Mouse (Mus musculus): ENCODE results near the gene Mga. TPM values are rescaled to one million over a fixed set of nuclear protein-coding genes. Genes with fewer than 3 reads are reported as not detected.

The Mga gene
- polyA plus RNA-seq, 1 experiment from 2014 or later, result 33.9 TPM

GRCm38 (mm10) chr2:119972537-119972879 is 75.5 kb downstream of the Mga start, which contains the start of gene Mapkbp1:
Mapkbp1 (plus strand) TSS chr2:119972699.
- peak; percentile 60 for ATAC-seq (ENCODE audit: low read depth)
- no peaks in the 10 kb centered on the region for H3K27me3 ChIP-seq (replicated peaks; ENCODE audit: control insufficient read depth, insufficient read depth, low read length)
- WGBS, result 2% methylated on average over 10 of the region's 19 CpGs

DNA sequence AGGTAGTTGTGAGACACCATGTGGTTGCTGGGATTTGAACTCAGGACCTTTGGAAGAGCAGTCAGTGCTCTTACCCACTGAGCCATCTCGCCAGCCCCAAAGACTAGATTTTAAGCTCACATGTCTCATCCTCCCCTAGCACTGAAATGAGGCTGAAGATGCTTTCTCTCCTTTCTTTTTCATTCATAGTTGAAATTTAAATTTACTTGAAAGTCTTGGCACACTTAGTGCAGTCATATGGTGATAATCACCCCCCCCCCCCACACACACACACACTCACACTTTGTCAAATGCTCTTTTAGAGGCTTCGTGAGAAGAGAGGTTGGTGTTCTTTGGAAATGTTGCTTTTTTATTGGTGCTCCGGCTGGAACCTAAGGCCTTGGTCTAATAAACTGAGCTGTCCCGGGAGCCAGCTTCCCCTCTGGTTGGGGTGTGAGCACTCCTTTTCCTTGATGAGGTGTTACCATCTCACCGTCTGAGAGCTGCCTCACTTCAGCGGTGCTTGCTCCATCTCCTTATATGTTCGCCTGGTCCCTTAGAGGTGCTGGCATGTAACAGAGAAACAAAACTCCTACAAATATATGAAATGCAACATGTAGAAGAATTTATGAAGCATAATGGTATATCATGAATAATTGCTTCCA is 83.4 kb downstream of the Mga start:
- Histone ChIP-seq H3K27me3 (replicated peaks; ENCODE audit: control insufficient read depth, insufficient read depth, low read length) (no peaks in the 10 kb centered on the region), H3K9ac (ENCODE audit: low read depth, low read length) (no peak overlapping the region), H3K4me1 (ENCODE audit: control insufficient read depth, insufficient read depth, low read length) (no peaks in the 10 kb centered on the region), H3K9me3 (ENCODE audit: control insufficient read depth, low read length) (no peaks in the 10 kb centered on the region), H3K4me3 (ENCODE audit: low read depth, low read length) (no peak overlapping the region), H3K4me2 (ENCODE audit: low read depth, low read length) (no peak overlapping the region), H3K36me3 (ENCODE audit: control insufficient read depth, insufficient read depth, low read length) (peaks cover 5% of the 10 kb centered on the region; the same call in 1 of the 2 replicates), H3K27ac (replicated peaks; ENCODE audit: low read depth, low read length) (no peak overlapping the region)
- no peak for DNase-seq (ENCODE audit: low spot score)
- WGBS, result 83% methylated on average over 7 of the region's 7 CpGs
- ATAC-seq (ENCODE audit: low read depth), result no peak

More at GRCm38 (mm10) chr2:119972537-119972879, 75.5 kb downstream of the Mga start, which contains the start of gene Mapkbp1:
- Histone ChIP-seq H3K4me1 (ENCODE audit: control insufficient read depth, insufficient read depth, low read length) (peaks cover 13% of the 10 kb centered on the region), H3K4me3 (ENCODE audit: low read depth, low read length) (peak within 1 kb of the TSS; percentile 96), H3K9ac (ENCODE audit: low read depth, low read length) (peak within 1 kb of the TSS; percentile 87), H3K27ac (replicated peaks; ENCODE audit: low read depth, low read length) (peak within 1 kb of the TSS; percentile 68), H3K36me3 (ENCODE audit: control insufficient read depth, insufficient read depth, low read length) (peaks cover 6% of the 10 kb centered on the region; the same call in 1 of the 2 replicates), H3K4me2 (ENCODE audit: low read depth, low read length) (peak within 1 kb of the TSS; percentile 60), H3K9me3 (ENCODE audit: control insufficient read depth, low read length) (no peaks in the 10 kb centered on the region)
- no peak for DNase-seq (ENCODE audit: low spot score)

- H3K27me3 ChIP-seq (replicated peaks; ENCODE audit: control insufficient read depth, insufficient read depth, low read length), result no peaks in the 10 kb centered on the region
- H3K4me2 ChIP-seq (ENCODE audit: low read depth, low read length), result no peak overlapping the region
- DNase-seq (ENCODE audit: low spot score), result peak; percentile 29
- no peak overlapping the region for H3K9ac ChIP-seq (ENCODE audit: low read depth, low read length)
- ATAC-seq (ENCODE audit: low read depth), result no peak
- no peak overlapping the region for H3K4me3 ChIP-seq (ENCODE audit: low read depth, low read length)
- no peak overlapping the region for H3K27ac ChIP-seq (replicated peaks; ENCODE audit: low read depth, low read length)
- WGBS, result 41% methylated on average over 2 of the region's 2 CpGs
- peaks cover 5% of the 10 kb centered on the region; the same call in 1 of the 2 replicates for H3K36me3 ChIP-seq (ENCODE audit: control insufficient read depth, insufficient read depth, low read length)
- H3K4me1 ChIP-seq (ENCODE audit: control insufficient read depth, insufficient read depth, low read length), result no peaks in the 10 kb centered on the region
- H3K9me3 ChIP-seq (ENCODE audit: control insufficient read depth, low read length), result no peaks in the 10 kb centered on the region
Observed at GRCm38 (mm10) chr2:119981631-119982030, 84.6 kb downstream of the Mga start.

DNA sequence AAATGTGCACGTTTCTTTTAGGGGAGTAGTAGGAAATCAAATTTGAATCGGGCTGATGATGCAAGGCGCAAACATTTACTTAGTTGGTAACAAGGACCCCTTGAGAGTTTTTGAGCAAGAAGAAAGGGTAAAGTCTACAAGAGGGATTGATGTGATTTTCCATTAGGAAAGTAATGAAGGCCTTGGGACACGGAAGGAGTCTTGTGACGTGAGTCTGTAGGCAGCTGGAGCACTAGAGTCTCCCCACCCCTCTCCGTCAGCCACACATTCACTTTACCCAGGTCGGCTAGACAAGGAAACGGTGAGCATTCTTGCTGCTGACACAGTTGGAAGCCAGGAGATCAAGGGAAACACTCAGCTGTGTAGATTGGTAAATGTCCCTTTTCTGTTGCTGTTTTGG is 88.8 kb downstream of the Mga start:
- H3K9ac ChIP-seq (ENCODE audit: low read depth, low read length), result no peak overlapping the region
- no peak overlapping the region for H3K4me2 ChIP-seq (ENCODE audit: low read depth, low read length)
- peaks cover 5% of the 10 kb centered on the region; the same call in 1 of the 2 replicates for H3K4me1 ChIP-seq (ENCODE audit: control insufficient read depth, insufficient read depth, low read length)
- 85% methylated on average over 8 of the region's 8 CpGs for WGBS
- peaks cover 5% of the 10 kb centered on the region for H3K36me3 ChIP-seq (ENCODE audit: control insufficient read depth, insufficient read depth, low read length)
- H3K27ac ChIP-seq (replicated peaks; ENCODE audit: low read depth, low read length), result no peak overlapping the region
- DNase-seq (ENCODE audit: low spot score) (no peak), ATAC-seq (ENCODE audit: low read depth) (no peak)
- H3K9me3 ChIP-seq (ENCODE audit: control insufficient read depth, low read length), result no peaks in the 10 kb centered on the region
- H3K4me3 ChIP-seq (ENCODE audit: low read depth, low read length), result no peak overlapping the region
- H3K27me3 ChIP-seq (replicated peaks; ENCODE audit: control insufficient read depth, insufficient read depth, low read length), result no peaks in the 10 kb centered on the region

- H3K36me3 ChIP-seq (ENCODE audit: control insufficient read depth, insufficient read depth, low read length), result peaks cover 5% of the 10 kb centered on the region
- no peak overlapping the region for H3K9ac ChIP-seq (ENCODE audit: low read depth, low read length)
- WGBS, result 81% methylated on average over 6 of the region's 6 CpGs
- no peak overlapping the region for H3K4me2 ChIP-seq (ENCODE audit: low read depth, low read length)
- H3K27ac ChIP-seq (replicated peaks; ENCODE audit: low read depth, low read length), result no peak overlapping the region
- H3K9me3 ChIP-seq (ENCODE audit: control insufficient read depth, low read length), result no peaks in the 10 kb centered on the region
- H3K4me3 ChIP-seq (ENCODE audit: low read depth, low read length), result no peak overlapping the region
- DNase-seq (ENCODE audit: low spot score) (no peak), ATAC-seq (ENCODE audit: low read depth) (no peak)
- no peaks in the 10 kb centered on the region for H3K27me3 ChIP-seq (replicated peaks; ENCODE audit: control insufficient read depth, insufficient read depth, low read length)
- peaks cover 5% of the 10 kb centered on the region; the same call in 1 of the 2 replicates for H3K4me1 ChIP-seq (ENCODE audit: control insufficient read depth, insufficient read depth, low read length)
Observed at GRCm38 (mm10) chr2:119986369-119986768, 89.3 kb downstream of the Mga start.

- Histone ChIP-seq H3K27me3 (replicated peaks; ENCODE audit: control insufficient read depth, insufficient read depth, low read length) (no peaks in the 10 kb centered on the region), H3K36me3 (ENCODE audit: control insufficient read depth, insufficient read depth, low read length) (peaks cover under 1% of the 10 kb centered on the region; the same call in 1 of the 2 replicates), H3K4me2 (ENCODE audit: low read depth, low read length) (no peak overlapping the region), H3K9ac (ENCODE audit: low read depth, low read length) (no peak overlapping the region), H3K4me3 (ENCODE audit: low read depth, low read length) (no peak overlapping the region), H3K9me3 (ENCODE audit: control insufficient read depth, low read length) (no peaks in the 10 kb centered on the region), H3K4me1 (ENCODE audit: control insufficient read depth, insufficient read depth, low read length) (peaks cover 5% of the 10 kb centered on the region; the same call in 1 of the 2 replicates), H3K27ac (replicated peaks; ENCODE audit: low read depth, low read length) (no peak overlapping the region)
- ATAC-seq (ENCODE audit: low read depth), result no peak
- DNase-seq (ENCODE audit: low spot score), result no peak
- WGBS, result 98% methylated on average over 2 of the region's 2 CpGs
Observed at GRCm38 (mm10) chr2:119987441-119987840, 90.4 kb downstream of the Mga start.

DNA sequence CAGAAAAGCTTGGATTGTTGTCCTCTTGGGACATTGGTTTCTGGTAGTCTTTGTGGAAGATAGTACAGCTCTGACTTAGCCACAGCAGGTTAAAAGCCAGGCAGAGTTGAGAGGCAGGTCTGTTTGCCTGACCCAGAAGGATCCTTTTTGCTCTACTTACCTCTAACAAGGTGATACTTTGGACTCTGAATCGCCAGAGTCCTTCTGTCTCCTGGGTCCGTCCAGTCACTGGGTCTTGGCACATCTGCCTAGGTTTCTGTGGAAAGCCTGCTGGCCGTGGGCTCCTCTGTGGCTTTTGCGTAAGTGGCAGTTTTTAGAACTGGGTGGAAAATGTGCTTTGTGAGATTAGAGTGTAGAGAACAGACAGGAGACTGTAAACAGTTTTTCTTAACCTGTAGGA is 91.9 kb downstream of the Mga start:
- Histone ChIP-seq H3K9me3 (ENCODE audit: control insufficient read depth, low read length) (no peaks in the 10 kb centered on the region), H3K4me2 (ENCODE audit: low read depth, low read length) (no peak overlapping the region), H3K27me3 (replicated peaks; ENCODE audit: control insufficient read depth, insufficient read depth, low read length) (no peaks in the 10 kb centered on the region), H3K9ac (ENCODE audit: low read depth, low read length) (no peak overlapping the region), H3K4me3 (ENCODE audit: low read depth, low read length) (no peak overlapping the region), H3K36me3 (ENCODE audit: control insufficient read depth, insufficient read depth, low read length) (no peaks in the 10 kb centered on the region; the same call in 1 of the 2 replicates), H3K4me1 (ENCODE audit: control insufficient read depth, insufficient read depth, low read length) (peaks cover 6% of the 10 kb centered on the region; the same call in 1 of the 2 replicates), H3K27ac (replicated peaks; ENCODE audit: low read depth, low read length) (no peak overlapping the region)
- WGBS, result 75% methylated on average over 4 of the region's 4 CpGs
- DNase-seq (ENCODE audit: low spot score) (no peak), ATAC-seq (ENCODE audit: low read depth) (no peak)

DNA sequence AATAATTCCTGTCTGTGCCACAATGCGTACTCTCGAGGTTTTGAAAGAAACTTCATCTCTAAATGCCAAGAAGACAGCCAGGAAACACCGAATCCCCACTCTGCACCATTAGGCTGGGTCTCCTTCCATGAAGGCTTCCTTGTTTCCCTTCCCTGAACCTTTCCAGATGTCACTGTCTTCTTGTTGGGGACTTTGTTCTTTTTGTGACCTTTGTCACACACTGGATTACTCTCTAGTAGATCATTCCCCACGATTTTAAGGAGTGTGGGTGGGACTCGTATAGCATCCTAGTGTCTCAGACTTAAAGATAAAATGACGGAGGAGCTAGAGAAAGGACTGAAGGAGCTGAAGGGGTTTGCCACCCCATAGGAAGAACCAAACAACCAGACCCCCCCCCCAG is 93.9 kb downstream of the Mga start:
- no peak overlapping the region for H3K4me2 ChIP-seq (ENCODE audit: low read depth, low read length)
- no peak overlapping the region for H3K4me3 ChIP-seq (ENCODE audit: low read depth, low read length)
- H3K36me3 ChIP-seq (ENCODE audit: control insufficient read depth, insufficient read depth, low read length), result no peaks in the 10 kb centered on the region; the same call in 1 of the 2 replicates
- H3K4me1 ChIP-seq (ENCODE audit: control insufficient read depth, insufficient read depth, low read length), result peaks cover 17% of the 10 kb centered on the region
- H3K27me3 ChIP-seq (replicated peaks; ENCODE audit: control insufficient read depth, insufficient read depth, low read length), result no peaks in the 10 kb centered on the region
- H3K27ac ChIP-seq (replicated peaks; ENCODE audit: low read depth, low read length), result no peak overlapping the region
- ATAC-seq (ENCODE audit: low read depth) (no peak), DNase-seq (ENCODE audit: low spot score) (no peak)
- 69% methylated on average over 6 of the region's 6 CpGs for WGBS
- H3K9ac ChIP-seq (ENCODE audit: low read depth, low read length), result no peak overlapping the region
- no peaks in the 10 kb centered on the region for H3K9me3 ChIP-seq (ENCODE audit: control insufficient read depth, low read length)

DNA sequence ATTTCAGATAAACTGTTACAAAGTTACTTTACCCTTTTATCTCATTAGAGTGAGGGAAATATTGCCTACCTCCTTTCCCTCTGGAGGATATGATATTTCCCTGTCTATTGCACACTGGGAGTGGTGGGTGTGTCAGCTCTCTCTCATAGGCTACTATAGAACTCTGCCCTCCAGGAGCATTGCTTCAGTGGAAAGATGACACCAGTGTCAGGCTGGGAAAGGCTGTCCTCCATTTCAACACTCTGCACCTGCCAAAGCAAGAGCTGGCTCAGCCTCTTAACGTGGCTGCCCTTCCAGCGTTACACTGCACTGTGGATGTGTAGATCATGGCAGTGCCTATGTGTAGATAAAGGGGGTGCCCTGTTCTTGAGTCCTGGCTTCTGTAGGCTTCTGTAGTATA is 95.3 kb downstream of the Mga start:
- 56% methylated on average over 2 of the region's 2 CpGs for WGBS
- Histone ChIP-seq H3K4me2 (ENCODE audit: low read depth, low read length) (no peak overlapping the region), H3K9me3 (ENCODE audit: control insufficient read depth, low read length) (no peaks in the 10 kb centered on the region), H3K4me3 (ENCODE audit: low read depth, low read length) (no peak overlapping the region), H3K27ac (replicated peaks; ENCODE audit: low read depth, low read length) (no peak overlapping the region), H3K27me3 (replicated peaks; ENCODE audit: control insufficient read depth, insufficient read depth, low read length) (no peaks in the 10 kb centered on the region), H3K9ac (ENCODE audit: low read depth, low read length) (no peak overlapping the region), H3K4me1 (ENCODE audit: control insufficient read depth, insufficient read depth, low read length) (peaks cover 32% of the 10 kb centered on the region), H3K36me3 (ENCODE audit: control insufficient read depth, insufficient read depth, low read length) (no peaks in the 10 kb centered on the region; the same call in 1 of the 2 replicates)
- ATAC-seq (ENCODE audit: low read depth) (peak; percentile 76), DNase-seq (ENCODE audit: low spot score) (peak; percentile 59)
